7 mouse cellular contexts compared by ENCODE assay signal in the genomic region with DNA sequence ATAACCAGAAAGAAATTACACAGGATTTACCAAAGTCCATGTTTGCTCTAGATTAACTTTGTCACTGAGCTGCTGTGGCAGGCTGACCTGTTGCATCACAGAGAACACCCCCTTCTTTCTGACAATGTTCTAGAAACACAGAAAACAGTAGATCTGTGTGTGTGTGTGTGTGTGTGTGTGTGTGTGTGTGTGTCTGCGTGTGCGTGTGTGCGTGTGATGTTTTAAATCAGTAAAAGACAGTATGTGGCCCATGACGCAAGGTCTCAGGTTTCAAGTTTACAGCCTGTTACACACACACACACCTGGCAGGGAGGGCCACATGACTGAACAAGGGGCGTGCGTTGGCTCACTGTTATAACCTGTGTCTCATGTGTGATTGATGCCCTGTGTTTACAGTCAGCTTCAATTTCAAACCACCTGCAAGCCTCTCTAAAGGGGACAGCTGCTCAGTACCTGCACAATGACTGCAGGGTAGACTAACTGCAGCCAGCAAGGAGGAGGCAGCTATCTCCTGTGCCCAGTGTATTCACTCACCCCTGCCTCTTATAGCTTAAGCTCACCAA. TPM values are rescaled to one million over a fixed set of nuclear protein-coding genes. Genes with fewer than 3 reads are reported as not detected.
DNase-seq lines count a peak whose midpoint lies in the region; ATAC-seq and TF ChIP-seq lines count a peak whose summit lies in the region.

No protein-coding gene starts in this region.

- H3K9me3 ChIP-seq in hindbrain, embryonic 10.5 days: no peaks in the 10 kb centered on the region
- H3K9me3 ChIP-seq in limb, embryonic 11.5 days (ENCODE audit: control insufficient read depth, low read length): no peaks in the 10 kb centered on the region
- H3K9me3 ChIP-seq in midbrain, embryonic 13.5 days: no peaks in the 10 kb centered on the region

- no peak overlapping the region for H3K9ac ChIP-seq in limb, embryonic 11.5 days (ENCODE audit: low read length)
- H3K9ac ChIP-seq in midbrain, embryonic 13.5 days (replicated peaks): no peak overlapping the region

- no peaks in the 10 kb centered on the region for H3K79me3 ChIP-seq in C2C12 (ENCODE audit: low read depth)

- H3K36me3 ChIP-seq in C2C12 (ENCODE audit: control insufficient read depth, insufficient read depth): peaks cover 10% of the 10 kb centered on the region
- H3K36me3 ChIP-seq in hindbrain, embryonic 10.5 days: no peaks in the 10 kb centered on the region
- H3K36me3 ChIP-seq in limb, embryonic 11.5 days (ENCODE audit: control insufficient read depth, insufficient read depth, low read length): no peaks in the 10 kb centered on the region
- no peaks in the 10 kb centered on the region for H3K36me3 ChIP-seq in midbrain, embryonic 13.5 days

- peak; percentile 23 for ATAC-seq in limb, embryonic 11.5 days (ENCODE audit: insufficient number of reproducible peaks, low FRiP score, low TSS enrichment, low read depth)
- ATAC-seq in midbrain, embryonic 13.5 days: no peak
- ATAC-seq in frontal cortex, adult (ENCODE audit: low TSS enrichment): no peak

- H3K4me1 ChIP-seq in hindbrain, embryonic 10.5 days (replicated peaks): peaks cover 23% of the 10 kb centered on the region
- 0 out of 2 replicates have a peak, but pooled peaks cover 6% of the 10 kb centered on the region for H3K4me1 ChIP-seq in limb, embryonic 11.5 days (ENCODE audit: control insufficient read depth, insufficient read depth, low read length)
- H3K4me1 ChIP-seq in midbrain, embryonic 13.5 days (replicated peaks): peaks cover 18% of the 10 kb centered on the region

- peak overlapping the region; percentile 98 for H3K4me2 ChIP-seq in limb, embryonic 11.5 days (ENCODE audit: low read depth, severe bottlenecking)
- peak overlapping the region; percentile 100 for H3K4me2 ChIP-seq in midbrain, embryonic 13.5 days (replicated peaks)

- 72% methylated on average over 6 of the region's 6 CpGs for whole genome bisulfite sequencing in hindbrain, embryonic 10.5 days
- 22% methylated on average over 6 of the region's 6 CpGs for WGBS in limb, embryonic 11.5 days
- WGBS in midbrain, embryonic 13.5 days: 71% methylated on average over 6 of the region's 6 CpGs

- peak overlapping the region; percentile 65 for H3K4me3 ChIP-seq in C2C12 (ENCODE audit: insufficient read depth, poor library complexity, severe bottlenecking)
- H3K4me3 ChIP-seq in hindbrain, embryonic 10.5 days: peak overlapping the region; percentile 84
- H3K4me3 ChIP-seq in limb, embryonic 11.5 days (ENCODE audit: low read depth, low read length): peak overlapping the region; percentile 67
- peak overlapping the region; percentile 66 for H3K4me3 ChIP-seq in midbrain, embryonic 13.5 days (replicated peaks)

- peak; percentile 11 for DNase-seq in NIH3T3 (ENCODE audit: low read depth)
- no peak for DNase-seq in hindbrain, embryonic 10.5 days (ENCODE audit: low spot score)
- DNase-seq in limb, embryonic 11.5 days (ENCODE audit: low spot score): peak; percentile 49
- no peak for DNase-seq in cerebellum, adult 8-10 months

- no peak overlapping the region for H3ac ChIP-seq in C2C12 (ENCODE audit: control insufficient read depth, insufficient read length, low read depth)

- H3K27me3 ChIP-seq in C2C12 (ENCODE audit: control insufficient read depth, insufficient read depth, insufficient read length): no peaks in the 10 kb centered on the region
- H3K27me3 ChIP-seq in hindbrain, embryonic 10.5 days (ENCODE audit: insufficient read depth, poor library complexity, severe bottlenecking): peaks cover 19% of the 10 kb centered on the region
- no peaks in the 10 kb centered on the region for H3K27me3 ChIP-seq in limb, embryonic 11.5 days (ENCODE audit: control insufficient read depth, insufficient read depth, low read length)
- peaks cover 33% of the 10 kb centered on the region for H3K27me3 ChIP-seq in midbrain, embryonic 13.5 days

- no peak overlapping the region for H3K27ac ChIP-seq in hindbrain, embryonic 10.5 days
- no peak overlapping the region for H3K27ac ChIP-seq in limb, embryonic 11.5 days (replicated peaks; ENCODE audit: low read depth, low read length)
- no peak overlapping the region for H3K27ac ChIP-seq in midbrain, embryonic 13.5 days

- no peak for TF ChIP-seq CTCF in C2C12 (IDR thresholded peaks at IDR 0.05; ENCODE audit: control insufficient read depth, insufficient read depth, insufficient read length)

- H3K79me2 ChIP-seq in C2C12 (ENCODE audit: control insufficient read depth, insufficient read depth): peaks cover 25% of the 10 kb centered on the region

TF ChIP-seq in C2C12, 6 proteins besides CTCF, POLR2A, EP300 and RAD21:
- no peak for TF ChIP-seq MYOD1 (IDR thresholded peaks at IDR 0.05; ENCODE audit: control insufficient read depth, insufficient read length, low read depth)
- no peak for TF ChIP-seq USF1 (IDR thresholded peaks at IDR 0.05; ENCODE audit: low read depth)
- no peak for TF ChIP-seq CEBPB (IDR thresholded peaks at IDR 0.05; ENCODE audit: low read depth)
- TF ChIP-seq MYOG (IDR thresholded peaks at IDR 0.05; ENCODE audit: control insufficient read depth, extremely low read depth, insufficient read length): no peak
- TF ChIP-seq FOSL1 (IDR thresholded peaks at IDR 0.05; ENCODE audit: insufficient read depth, low read length, poor library complexity, severe bottlenecking): no peak
- no peak for TF ChIP-seq MAX (IDR thresholded peaks at IDR 0.05)

RNA-seq across cellular contexts. Expression of a gene that starts 2.7 kb away (rescaled TPM):
- polyA plus RNA-seq in C2C12 (2012; fragmentation: generic; extraction: Trizol): 4.2 TPM
- 2.0 and 2.1 TPM in 2 replicates for polyA plus RNA-seq in hindbrain, embryonic 10.5 days (2016; fragmentation: Nextera tagmentation; extraction: Ambion mirVana)
- 3.3 and 4.2 TPM in 2 replicates for polyA plus RNA-seq in limb, embryonic 11.5 days (2014; fragmentation: Nextera tagmentation; extraction: Ambion mirVana)
- polyA plus RNA-seq in midbrain, embryonic 13.5 days (2015; fragmentation: Nextera tagmentation; extraction: Ambion mirVana): 2.2 and 2.8 TPM in 2 replicates

Comparison
In these comparisons a context has a peak if more than half of its experiments do, and no peak if none do; other contexts are left out.
1. DNase-seq: peak in NIH3T3 (single experiment) and limb, embryonic 11.5 days (single experiment); none in hindbrain, embryonic 10.5 days (single experiment) and cerebellum, adult 8-10 months (single experiment).
2. Peak in every context shown above with its lines, with median percentiles within 50 percentile points of each other: H3K4me3 ChIP-seq.